Mouse (Mus musculus): ENCODE measurements around the gene Sufu.

Gene Sufu

GRCm38 (mm10) chr19:46500581-46501341 is 104.1 kb downstream of the Sufu start:
- DNase-seq, result no peak

DNA sequence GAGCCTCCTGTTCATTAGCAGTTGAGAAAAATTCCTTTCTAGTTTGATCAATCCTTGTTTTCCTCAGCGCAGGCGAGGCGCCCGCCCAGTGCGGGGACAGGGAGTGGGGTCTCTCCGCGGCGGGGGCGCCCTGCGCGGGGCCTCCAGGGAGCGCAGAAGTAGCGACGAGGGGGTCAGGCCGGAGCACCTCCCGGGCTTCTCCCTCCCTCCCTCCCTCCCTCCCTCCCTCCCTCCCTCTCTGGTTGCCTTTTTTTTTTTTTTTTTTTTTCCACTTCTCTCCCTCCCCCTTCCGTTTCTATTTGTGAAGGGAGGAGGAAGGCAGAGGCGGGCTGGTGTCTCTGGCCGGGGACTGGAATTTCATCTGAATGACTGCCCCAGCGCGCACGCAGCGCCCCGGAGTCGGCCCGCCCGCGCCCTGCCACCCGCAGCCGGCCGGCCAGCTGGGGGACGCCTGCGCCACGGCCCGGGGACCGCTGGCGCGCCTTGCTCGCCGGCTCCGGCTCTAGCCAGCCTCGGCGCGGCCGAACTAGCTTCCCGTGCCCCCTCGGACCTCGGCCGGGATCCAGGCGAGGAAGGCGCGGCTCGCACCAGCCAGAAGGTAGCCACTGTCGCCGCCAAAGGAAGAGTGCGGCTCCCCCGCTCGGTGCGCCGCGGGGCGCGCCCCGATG is 104.8 kb downstream of the Sufu start, which contains the start of gene Trim8:
Gene Trim8 (plus strand): TSS at position 302 of the 668 bp plus-strand sequence.
- peak; percentile 85 for DNase-seq

- DNase-seq, result peak; percentile 76
Observed at GRCm38 (mm10) chr19:46502069-46502455, 105.4 kb downstream of the Sufu start.

DNA sequence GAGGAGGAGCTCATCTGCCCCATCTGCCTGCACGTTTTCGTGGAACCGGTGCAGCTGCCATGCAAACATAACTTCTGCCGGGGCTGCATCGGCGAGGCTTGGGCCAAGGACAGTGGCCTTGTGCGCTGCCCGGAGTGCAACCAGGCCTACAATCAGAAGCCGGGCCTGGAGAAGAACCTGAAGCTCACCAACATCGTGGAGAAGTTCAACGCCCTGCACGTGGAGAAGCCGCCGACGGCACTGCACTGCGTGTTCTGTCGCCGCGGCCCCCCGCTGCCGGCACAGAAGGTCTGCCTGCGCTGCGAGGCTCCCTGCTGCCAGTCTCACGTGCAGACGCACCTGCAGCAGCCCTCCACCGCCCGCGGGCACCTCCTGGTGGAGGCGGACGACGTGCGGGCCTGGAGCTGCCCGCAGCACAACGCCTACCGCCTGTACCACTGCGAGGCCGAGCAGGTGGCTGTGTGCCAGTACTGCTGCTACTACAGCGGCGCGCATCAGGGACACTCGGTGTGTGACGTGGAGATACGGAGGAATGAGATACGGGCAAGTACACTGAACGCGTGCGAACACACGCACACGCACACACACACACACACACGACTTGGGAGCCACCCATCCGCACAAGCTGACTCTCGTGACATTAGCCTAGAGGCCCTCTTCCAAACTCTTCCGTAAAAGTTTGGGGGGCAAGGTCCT is 105.9 kb downstream of the Sufu start:
- DNase-seq, result peak; percentile 87

- DNase-seq, result peak; percentile 94
Observed at GRCm38 (mm10) chr19:46503351-46504084, 106.8 kb downstream of the Sufu start.

GRCm38 (mm10) chr19:46504085-46504552 is 107.4 kb downstream of the Sufu start:
- peak; percentile 76 for DNase-seq

- peak; percentile 39 for DNase-seq
Observed at GRCm38 (mm10) chr19:46504822-46505417, 108.2 kb downstream of the Sufu start.

DNA sequence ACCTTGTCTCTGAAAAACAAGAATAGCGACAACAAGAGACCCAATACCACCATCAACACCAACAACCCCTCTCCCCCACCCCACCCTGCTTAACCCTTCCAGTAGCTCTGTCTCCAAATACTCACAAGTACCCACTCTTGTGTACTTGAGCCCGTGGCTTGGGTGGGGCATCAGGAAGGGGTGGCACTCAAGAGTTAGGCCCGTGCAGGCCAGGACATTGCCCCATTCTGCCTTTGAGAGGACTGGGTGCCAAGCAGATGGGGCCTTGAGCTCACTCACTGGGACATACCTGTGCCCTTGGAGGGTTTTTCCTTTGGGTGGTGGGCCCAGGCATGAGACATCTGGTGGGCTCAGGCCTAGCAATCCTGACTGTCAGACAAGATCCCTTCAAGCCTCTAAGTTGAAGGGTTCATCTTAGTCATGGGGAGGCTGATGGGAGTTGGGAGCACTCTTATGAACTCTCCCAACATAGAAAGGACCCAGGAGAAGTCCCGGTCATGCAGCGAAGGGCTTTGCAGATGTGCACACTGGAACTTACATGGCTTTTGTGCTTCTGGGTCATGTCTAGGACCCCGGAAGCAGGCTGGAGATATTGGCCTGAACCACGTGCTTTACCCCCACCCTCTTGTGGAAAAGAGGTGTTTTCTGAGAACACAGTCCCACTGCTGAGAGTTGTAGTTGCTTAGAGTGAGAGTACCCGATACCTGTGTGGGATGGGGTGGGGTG is 109.1 kb downstream of the Sufu start:
- peak; percentile 43 for DNase-seq

DNA sequence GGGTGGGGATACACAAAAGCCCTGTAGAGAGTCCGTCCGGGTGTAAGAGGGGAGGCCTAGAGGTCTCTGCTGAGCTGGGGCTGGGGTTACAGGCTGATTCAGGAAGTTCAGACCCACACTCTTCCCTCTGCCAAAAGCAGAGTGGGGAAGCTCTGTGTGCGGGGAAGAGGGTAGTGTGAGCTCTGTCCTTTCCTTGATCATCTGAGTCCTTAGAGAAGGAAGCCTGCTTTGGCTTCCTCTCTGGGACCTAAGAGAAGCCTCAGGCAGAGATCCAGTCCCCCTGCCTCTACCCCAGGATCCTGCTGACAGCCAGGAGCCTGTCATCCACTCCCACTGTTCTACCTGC is 109.6 kb downstream of the Sufu start:
- DNase-seq, result no peak

GRCm38 (mm10) chr19:46507181-46507581 is 110.5 kb downstream of the Sufu start:
- no peak for DNase-seq

GRCm38 (mm10) chr19:46507806-46508205 is 111.1 kb downstream of the Sufu start:
- peak; percentile 93 for DNase-seq

DNA sequence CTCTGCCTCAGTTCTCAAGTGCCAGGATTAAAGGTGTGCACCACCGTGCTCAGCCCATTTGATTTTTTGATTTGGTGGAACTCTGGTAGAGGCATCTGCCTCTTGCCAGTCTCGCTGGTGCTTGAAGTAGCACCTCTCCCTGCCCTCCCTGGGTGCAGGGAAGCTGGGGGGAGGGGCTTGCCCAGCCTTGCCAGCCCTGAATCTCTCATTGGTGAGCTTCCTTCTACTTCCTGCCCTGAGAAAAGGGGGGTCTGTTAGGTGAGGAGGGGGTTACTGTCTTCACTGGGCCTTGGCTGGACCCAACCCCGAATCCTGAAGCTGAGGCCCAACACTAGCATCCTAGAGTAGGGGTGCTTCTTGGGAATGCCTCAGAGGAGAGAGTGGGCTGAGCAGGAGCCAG is 112.0 kb downstream of the Sufu start:
- no peak for DNase-seq

DNA sequence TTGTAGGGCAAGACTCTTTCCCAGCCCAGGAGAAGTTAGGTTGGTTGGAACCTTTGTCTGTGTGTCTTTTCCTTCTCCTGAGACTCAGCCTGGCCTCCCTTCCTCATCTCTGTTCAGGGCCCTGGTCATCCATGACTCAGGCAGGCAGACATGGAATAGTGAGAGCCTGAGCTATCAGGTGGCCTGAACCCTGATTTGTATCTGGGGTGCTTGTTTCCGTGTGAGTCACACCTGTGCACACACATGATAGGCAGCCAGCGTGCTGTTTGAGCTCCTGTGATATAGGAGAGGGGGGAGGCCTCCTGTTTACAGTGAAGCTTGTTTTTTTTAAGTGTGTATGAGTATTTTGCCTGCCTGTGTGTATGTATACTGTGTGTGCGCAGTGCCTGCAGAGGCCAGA is 112.5 kb downstream of the Sufu start:
- DNase-seq, result no peak

- no peak for DNase-seq
Observed at GRCm38 (mm10) chr19:46509736-46510135, 113.0 kb downstream of the Sufu start.

DNA sequence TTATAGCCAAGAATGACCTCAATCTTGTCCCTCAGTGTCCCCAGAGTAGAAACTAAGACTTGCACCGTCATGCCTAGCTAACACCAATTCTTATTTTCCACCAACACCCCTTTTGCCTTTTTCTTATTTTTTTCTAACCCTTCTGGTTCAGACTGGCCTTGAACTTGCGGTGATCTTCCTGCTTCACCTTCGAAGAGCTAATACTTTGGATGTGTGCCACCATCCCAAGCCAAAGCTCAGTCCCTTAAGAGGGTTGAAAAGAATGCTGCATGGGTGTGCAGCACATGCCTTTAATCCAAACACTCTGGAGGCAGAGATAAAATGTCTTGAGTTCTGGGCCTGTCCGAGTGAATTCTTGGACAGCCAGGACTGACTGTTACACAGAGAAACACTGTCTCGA is 113.7 kb downstream of the Sufu start:
- no peak for DNase-seq

DNA sequence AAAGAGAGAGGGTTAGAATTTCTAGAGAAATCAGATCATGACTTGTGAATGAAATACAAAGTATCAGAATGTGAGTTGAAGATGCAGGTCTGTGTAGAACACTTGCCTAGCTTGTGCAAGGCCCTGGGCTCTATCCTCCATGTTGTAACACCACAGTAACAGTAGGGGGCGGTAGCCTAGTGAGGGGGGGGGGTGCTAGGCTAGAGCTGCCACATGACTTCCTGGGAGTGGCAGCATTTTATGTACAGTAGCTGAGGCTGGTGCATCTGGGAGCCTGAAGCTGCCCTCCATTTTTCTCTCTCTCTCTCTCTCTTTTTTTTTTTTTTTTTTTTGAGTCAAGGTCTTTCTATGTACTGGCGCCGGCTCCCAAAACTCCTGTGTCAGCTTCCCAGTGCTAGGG is 114.1 kb downstream of the Sufu start:
- DNase-seq, result no peak

GRCm38 (mm10) chr19:46511263-46511662 is 114.6 kb downstream of the Sufu start:
- DNase-seq, result no peak

DNA sequence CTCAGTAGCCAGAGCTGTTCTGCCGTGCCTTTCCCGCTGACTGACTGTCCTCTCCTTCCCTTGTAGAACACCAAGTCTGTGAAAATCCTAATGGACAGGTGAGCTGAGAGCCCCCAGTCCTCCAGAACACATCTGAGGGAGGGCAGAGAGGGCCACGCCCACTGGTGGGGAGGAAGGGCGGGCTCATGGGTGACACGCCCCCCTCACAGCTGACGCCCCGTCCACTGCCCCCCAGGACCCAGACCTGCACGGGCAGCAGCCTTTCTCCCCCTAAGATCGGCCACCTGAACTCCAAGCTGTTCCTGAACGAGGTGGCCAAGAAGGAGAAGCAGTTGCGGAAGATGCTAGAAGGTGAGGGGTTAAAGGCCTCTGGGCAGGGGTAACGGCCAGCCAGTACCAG is 117.7 kb downstream of the Sufu start:
- DNase-seq, result no peak

- no peak for DNase-seq
Observed at GRCm38 (mm10) chr19:46515287-46515821, 118.7 kb downstream of the Sufu start.

GRCm38 (mm10) chr19:46516667-46517528 is 120.2 kb downstream of the Sufu start:
- no peak for DNase-seq

All from kidney, adult 9 months (tissue).